Mouse (Mus musculus) liver, adult 2 months (tissue): Measurements from ENCODE around the gene Hlx.

Experiments
- CTCF ChIP-seq: fragments of 200-500 bp; IDR thresholded peaks from 2 replicates; pipeline ENCODE4 v1.5.1; 2011; ENCODE audit warnings: low read depth, low read length, control low read depth
- POLR2A ChIP-seq: fragments of 200-500 bp; IDR thresholded peaks from 2 replicates; pipeline ENCODE4 v1.6.1; 2011; ENCODE audit warnings: low read length, control low read depth; ENCODE audit not compliant: insufficient read depth; ENCODE audit errors: extremely low read depth

- TF ChIP-seq CTCF, result no peak
- TF ChIP-seq POLR2A, result no peak
Observed at GRCm38 (mm10) chr1:184725318-184725790, 7.1 kb downstream of the Hlx start.
